In the genomic region with DNA sequence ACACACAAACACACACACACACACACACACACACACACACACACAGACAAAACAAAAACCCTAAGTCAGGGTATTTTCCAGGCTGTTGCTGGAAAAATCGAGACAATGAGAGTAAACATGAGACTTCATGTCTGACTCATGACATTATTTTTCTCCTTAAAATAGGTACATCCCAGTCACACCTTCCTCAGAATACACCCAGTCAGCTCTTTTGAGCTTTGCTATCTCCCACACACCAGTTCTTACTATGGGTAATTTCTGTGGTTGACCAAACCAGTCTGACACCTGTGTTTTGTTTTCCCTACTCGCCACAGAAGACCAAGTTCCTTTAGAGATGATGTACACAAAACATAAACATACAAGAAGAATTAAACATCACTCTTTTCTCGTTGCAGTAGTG, we compare ENCODE assay signal across 16 mouse cellular contexts.
"Had no signal": no experiment of that assay in that cellular context is flagged by ENCODE, and none has a peak within 500 bp of the region (broad histone marks: within the 10 kb centered on the region; RNA-seq: fewer than 3 reads in every experiment).

No protein-coding gene starts in this region.

- H3K4me2 ChIP-seq: limb, embryonic 12.5 days; limb, embryonic 15.5 days; liver, embryonic 11.5 days; lung, embryonic 14.5 days; midbrain, embryonic 12.5 days; midbrain, embryonic 15.5 days; stomach, embryonic 15.5 days had no signal

- ATAC-seq: liver, postnatal 0 days; lung, postnatal 0 days; midbrain, embryonic 15.5 days had no signal

- H3K4me3 ChIP-seq: layer of hippocampus, adult 2 months; limb, embryonic 12.5 days; limb, embryonic 15.5 days; midbrain, embryonic 12.5 days; midbrain, embryonic 15.5 days; stomach, embryonic 15.5 days had no signal

- H3K36me3 ChIP-seq: limb, embryonic 12.5 days; limb, embryonic 15.5 days; midbrain, embryonic 12.5 days; midbrain, embryonic 15.5 days; stomach, embryonic 15.5 days had no signal

- DNase-seq: kidney, adult 2 months; kidney, postnatal 25 days; left cerebral cortex, postnatal 4 days; liver, postnatal 0 days; lung, embryonic 14.5 days; right cerebral cortex, postnatal 25 days; spleen, adult 18-20 months; thymus, postnatal 4 days had no signal

- H3K27me3 ChIP-seq: limb, embryonic 12.5 days; limb, embryonic 15.5 days; midbrain, embryonic 12.5 days; midbrain, embryonic 15.5 days; stomach, embryonic 15.5 days had no signal
